Mouse (Mus musculus): ENCODE measurements around the gene Cdk14.
"Not testable (repeated sequence)": the region's sequence is repeated elsewhere in the genome, so short reads cannot be mapped to it uniquely, and the experiment has no call there.

Cdk14 gene

GRCm38 (mm10) chr5:5365285-5366076 is 54.6 kb downstream of the Cdk14 start:
- no peak for DNase-seq

DNA sequence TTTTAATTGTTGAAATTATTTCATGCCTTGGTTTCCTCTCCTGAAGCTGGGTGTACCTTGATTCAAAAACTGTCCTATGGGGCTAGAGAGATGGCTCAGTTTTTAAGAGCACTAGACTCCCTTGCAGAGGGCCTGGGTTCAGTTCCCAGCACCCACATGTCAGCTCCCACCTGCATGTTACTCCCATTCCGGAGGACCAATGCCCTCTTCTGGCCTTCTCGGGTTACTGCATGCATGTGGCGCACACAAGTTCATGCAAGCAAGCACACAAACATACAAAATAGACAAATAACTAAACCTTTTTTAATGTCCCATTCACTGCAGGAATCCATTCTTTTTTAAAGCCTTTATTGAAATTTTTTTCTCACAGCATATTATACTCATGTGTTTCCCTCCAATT is 58.4 kb downstream of the Cdk14 start:
- no peak for DNase-seq

- DNase-seq = no peak
These were observed 59.8 kb downstream of the Cdk14 start for GRCm38 (mm10) chr5:5360338-5360737.

DNA sequence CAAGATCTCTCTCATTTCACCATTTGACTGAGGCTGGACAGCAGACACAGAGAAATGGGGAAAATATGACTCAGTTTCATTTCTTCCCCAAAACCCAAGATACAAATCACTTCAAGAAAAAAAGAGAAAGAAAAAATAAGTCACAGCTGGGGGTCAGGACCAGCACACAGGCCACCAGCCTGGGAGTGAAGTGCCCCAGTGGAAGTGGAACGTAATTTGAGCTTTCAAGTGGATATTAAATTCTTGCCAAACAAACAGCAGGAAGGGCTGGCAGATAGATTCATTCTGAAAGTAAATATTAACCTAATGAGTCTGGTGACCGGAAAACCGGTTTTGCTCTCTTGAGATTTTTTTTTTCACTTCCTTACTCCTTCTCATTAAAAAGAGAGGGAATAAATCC is 60.2 kb downstream of the Cdk14 start:
- DNase-seq = peak in 1 of 2 experiments; percentile 39

DNA sequence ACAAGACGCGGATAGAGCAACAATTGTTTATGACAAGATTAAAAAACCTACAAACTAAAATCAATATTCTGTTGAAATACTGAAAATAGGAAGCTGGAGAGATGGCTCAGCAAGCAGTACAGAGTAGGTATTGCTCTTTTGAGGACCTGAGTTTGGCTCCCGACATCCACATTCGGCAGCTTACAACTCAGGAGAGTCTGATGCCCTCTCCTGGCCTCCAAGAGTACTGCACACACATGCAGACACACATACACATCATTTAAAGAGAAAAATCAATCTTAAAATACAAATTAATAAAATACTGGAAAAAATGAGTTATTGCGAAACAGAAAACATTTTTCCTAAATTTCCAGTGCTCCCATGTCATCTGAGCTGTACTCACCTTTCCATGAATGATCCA is 60.7 kb downstream of the Cdk14 start:
- no peak for DNase-seq

DNA sequence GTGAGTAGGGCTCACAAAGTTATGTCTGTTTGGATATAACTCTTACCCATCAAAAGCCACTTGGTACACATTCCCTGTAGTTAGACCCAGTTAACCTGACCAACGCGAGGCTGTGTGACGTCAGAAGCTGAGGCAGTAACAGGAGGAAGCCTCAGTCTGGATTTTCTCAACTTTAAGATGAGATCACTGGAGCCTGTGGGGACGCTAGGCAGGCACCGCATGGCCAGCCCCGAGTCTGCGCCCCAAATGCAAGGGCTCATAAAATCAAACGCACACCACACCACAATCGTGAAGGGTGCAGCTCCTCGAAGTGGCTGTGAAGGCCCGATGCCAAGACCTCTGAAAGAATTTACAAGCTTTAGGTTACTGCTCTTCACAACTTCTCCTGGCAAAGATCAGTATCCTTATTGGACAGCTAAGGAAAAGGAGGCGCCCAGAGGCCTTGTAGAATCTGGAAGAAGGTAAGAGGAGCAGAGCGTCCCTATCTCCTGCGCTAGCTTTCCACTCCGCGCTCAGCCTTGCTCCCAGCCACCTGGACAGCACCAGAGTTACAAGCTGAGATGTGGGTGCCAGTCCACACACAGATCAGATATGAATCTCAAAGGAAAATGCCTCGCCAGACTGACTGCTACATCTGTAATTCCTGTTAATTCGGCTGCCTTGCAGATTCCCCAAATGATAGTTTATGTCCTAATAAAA is 61.9 kb downstream of the Cdk14 start:
- no peak for DNase-seq

GRCm38 (mm10) chr5:5354684-5355368 is 65.3 kb downstream of the Cdk14 start:
- DNase-seq = no peak

DNA sequence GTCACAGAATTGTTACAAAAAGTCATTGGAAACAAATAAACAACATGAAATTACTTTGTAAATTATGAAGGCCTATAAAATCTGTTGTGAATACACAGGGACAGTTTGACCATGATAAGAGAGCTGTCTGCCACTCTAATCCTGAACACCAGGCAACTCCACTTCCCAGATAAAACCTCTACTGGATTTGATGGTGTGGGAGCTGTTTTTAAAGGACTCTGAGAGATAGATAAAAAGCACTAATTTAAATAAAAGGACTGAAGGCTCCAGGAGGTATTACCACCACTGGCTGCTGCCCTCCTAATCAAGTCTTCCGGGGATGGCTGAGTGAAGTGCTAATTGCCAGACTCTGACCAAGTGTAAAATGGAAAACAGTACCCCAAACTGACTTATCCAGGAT is 66.2 kb downstream of the Cdk14 start:
- DNase-seq = no peak

DNA sequence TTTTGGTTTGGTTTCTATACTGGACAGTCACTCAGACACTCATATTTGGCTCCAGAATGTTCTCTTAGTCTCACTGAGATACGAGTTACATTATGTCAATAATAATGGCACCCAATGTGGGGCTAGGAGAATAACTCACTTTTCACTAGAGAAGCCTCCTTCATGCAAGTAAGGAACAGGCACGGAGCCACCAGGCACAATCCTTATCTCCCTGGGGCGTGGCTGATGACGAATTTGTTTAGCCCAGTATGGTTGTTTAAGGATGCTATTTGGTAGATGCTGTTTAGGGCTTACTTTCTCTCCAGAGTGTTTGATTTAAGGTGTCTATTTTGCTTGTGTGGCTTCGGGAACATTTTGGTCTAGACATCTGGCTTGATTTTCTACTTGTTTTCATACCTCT is 75.5 kb downstream of the Cdk14 start:
- no peak for DNase-seq

- DNase-seq = no peak
These were observed 76.4 kb downstream of the Cdk14 start for GRCm38 (mm10) chr5:5343741-5344140.

DNA sequence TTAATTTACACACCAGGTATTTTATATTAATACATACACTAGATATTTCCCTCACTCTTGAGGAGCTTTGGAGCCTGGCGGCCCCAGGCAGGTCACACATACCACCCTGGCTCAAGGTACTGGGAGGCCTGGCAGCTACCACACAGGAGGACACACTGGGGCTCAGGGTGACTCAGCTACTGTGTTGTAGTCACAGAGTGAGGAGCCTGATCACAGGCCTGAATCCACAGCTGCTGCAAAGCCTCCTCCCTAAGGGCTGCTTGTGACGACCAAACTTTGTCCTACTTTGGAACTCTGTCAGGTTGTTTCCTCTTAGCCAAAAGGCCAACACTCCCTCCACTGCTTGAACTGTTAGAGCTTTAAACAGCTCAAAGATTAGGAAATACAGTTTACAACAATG is 76.8 kb downstream of the Cdk14 start:
- peak; percentile 20 to 26 for DNase-seq

DNA sequence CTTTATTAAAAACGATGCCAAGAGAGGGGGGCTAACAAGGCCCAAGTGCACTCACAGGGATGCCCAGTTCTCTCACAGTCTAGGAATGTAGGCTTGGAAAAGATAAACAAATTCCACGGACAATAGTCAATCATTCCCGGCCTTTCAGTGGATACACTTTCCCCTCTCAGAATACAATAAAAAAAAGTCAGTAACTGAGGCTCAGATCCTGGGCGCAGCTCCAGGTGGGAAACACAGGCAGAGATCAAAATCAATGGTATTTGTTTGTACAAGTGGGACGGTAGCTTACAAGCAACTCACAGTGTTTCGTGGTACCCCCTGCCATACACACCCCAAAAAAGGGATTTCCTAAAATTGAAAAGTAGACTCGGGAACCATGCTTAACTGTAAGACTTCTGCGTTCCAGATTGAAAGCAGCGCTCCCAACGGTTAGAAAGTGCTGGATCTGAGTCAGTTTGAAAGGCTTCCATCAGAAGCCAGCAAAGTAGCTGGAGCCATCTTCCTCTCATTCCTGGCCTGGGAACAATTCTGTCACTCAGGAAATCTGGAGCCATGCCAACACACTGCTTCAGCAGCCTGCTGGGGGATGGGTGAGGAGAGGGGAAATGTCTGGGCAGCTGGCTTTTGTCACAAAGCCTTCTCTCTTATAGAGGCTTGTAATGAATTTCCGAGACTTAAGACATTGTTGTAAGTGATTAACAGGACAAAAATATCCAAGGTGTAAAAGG is 77.5 kb downstream of the Cdk14 start:
- peak; percentile 95 to 96 for DNase-seq

GRCm38 (mm10) chr5:5341611-5342010 is 78.5 kb downstream of the Cdk14 start:
- peak; percentile 34 to 36 for DNase-seq

GRCm38 (mm10) chr5:5333916-5334315 is 86.2 kb downstream of the Cdk14 start:
- DNase-seq = no peak

GRCm38 (mm10) chr5:5330926-5331460 is 89.1 kb downstream of the Cdk14 start:
- DNase-seq = peak; percentile 41 to 57

DNA sequence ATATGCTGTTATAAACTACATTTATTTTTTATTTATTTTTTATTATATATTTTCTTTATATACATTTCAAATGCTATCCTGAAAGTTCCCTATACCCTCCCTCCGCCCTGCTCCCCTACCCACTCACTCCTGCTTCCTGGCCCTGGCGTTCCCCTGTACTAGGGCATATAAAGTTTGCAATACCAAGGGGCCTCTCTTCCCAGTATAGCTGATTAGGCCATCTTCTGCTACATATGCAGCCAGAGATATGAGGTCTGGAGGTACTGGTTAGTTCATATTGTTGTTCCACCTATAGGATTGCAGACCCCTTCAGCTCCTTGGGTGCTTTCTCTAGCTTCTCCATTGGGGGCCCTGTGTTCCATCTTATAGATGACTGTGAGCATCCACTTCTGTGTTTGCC is 91.1 kb downstream of the Cdk14 start:
- not testable (repeated sequence) for DNase-seq

GRCm38 (mm10) chr5:5326716-5327115 is 93.4 kb downstream of the Cdk14 start:
- DNase-seq = peak; percentile 91 to 92

DNA sequence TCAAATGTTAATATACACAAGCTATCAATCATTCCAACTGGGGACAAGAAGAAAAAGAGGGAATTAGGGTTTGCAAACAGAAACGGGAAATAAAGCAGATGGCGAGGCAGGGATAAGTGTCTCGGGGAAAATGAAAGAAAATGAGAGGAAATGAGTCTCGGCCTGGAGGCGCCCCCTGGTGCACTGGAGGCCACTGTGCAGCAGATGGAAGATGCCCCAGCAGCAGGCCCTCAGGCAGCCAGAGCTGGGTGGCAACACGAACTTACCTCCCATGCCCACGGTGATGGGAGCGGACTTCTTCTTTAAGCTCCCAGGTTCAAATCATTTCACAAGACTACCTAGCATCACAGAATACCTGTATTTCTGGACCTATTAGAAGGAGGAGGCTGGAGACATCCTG is 97.4 kb downstream of the Cdk14 start:
- DNase-seq = peak in 1 of 2 experiments; percentile 25

- DNase-seq = peak in 1 of 2 experiments; percentile 33
These were observed 99.5 kb downstream of the Cdk14 start for GRCm38 (mm10) chr5:5320506-5321181.

GRCm38 (mm10) chr5:5319824-5320505 is 100.1 kb downstream of the Cdk14 start:
- no peak for DNase-seq

- DNase-seq = peak; percentile 64 to 69
These were observed 105.8 kb downstream of the Cdk14 start for GRCm38 (mm10) chr5:5314270-5314669.
